Mouse (Mus musculus): ENCODE results near the gene Slc8a1.

The Slc8a1 gene

DNA sequence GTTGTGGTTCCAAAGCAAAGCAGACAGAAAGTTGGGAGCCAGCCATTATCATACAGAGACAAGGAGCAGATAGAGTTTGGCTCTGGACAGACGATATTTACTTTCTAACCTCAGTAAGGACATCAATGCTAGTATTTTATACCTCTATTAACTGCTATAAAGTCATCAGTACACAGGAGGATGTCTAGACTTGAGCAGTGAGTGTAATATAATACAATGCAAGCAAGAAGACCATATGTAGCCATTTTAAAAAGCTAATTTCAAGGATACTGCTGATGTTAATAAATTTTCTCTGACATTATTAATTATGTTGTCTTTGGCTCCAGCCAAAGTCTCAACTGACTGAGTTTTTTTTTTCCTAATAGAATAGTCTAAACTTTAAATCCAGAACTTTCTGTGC is 402.7 kb downstream of the Slc8a1 start:
- no peak for DNase-seq

Measured in cerebellum, adult 9-10 months (tissue).